Mouse (Mus musculus) midbrain, postnatal 0 days (tissue): ENCODE data around the gene Plcb3. TPM values are rescaled to one million over a fixed set of nuclear protein-coding genes. Genes with fewer than 3 reads are reported as not detected.

Source experiments
- ATAC-seq: fragments of 200-750 bp; cut with Nextera tagmentation; 2 replicates; pipeline ENCODE4 v1.8.0; 2017; ENCODE audit warnings: moderate number of reproducible peaks, mild to moderate bottlenecking, moderate TSS enrichment, moderate library complexity; ENCODE audit not compliant: low FRiP score
- DNase-seq: peaks from one replicate; pipeline ENCODE4 v3.0.0-alpha.2; 2015; ENCODE audit warnings: low spot score
- H3K27ac ChIP-seq: fragments of 300-500 bp; sonication (generic); 2 replicates; pipeline ENCODE4 v1.5.1; 2014; ENCODE audit warnings: low read depth, mild to moderate bottlenecking, low read length, mixed read lengths
- H3K27me3 ChIP-seq: fragments of 300-500 bp; sonication (generic); 2 replicates; pipeline ENCODE4 v1.6.1; 2014; ENCODE audit warnings: low read length, control low read depth, mixed read lengths; ENCODE audit not compliant: insufficient read depth
- H3K36me3 ChIP-seq: fragments of 300-500 bp; sonication (generic); 2 replicates; pipeline ENCODE4 v1.6.1; 2014; ENCODE audit warnings: low read length, control low read depth, mixed read lengths; ENCODE audit not compliant: insufficient read depth
- H3K4me1 ChIP-seq: fragments of 300-500 bp; sonication (generic); 2 replicates; pipeline ENCODE4 v1.6.1; 2014; ENCODE audit warnings: mild to moderate bottlenecking, control low read depth, antibody characterized with exemption, low read length, mixed read lengths; ENCODE audit not compliant: insufficient read depth
- H3K4me2 ChIP-seq: fragments of 300-500 bp; sonication (generic); 2 replicates; pipeline ENCODE4 v1.6.1; 2014; ENCODE audit warnings: low read depth, mild to moderate bottlenecking, low read length, mixed read lengths; ENCODE audit not compliant: poor library complexity, severe bottlenecking
- H3K4me3 ChIP-seq: fragments of 300-500 bp; sonication (generic); 2 replicates; pipeline ENCODE4 v1.5.1; 2014; ENCODE audit warnings: low read depth, mild to moderate bottlenecking, low read length, moderate library complexity
- H3K9ac ChIP-seq: fragments of 300-500 bp; sonication (generic); replicated peaks from 2 replicates; pipeline ENCODE4 v1.6.1; 2014; ENCODE audit warnings: mild to moderate bottlenecking, low read length, moderate library complexity, mixed read lengths; ENCODE audit not compliant: poor library complexity, severe bottlenecking
- H3K9me3 ChIP-seq: fragments of 300-500 bp; sonication (generic); 2 replicates; pipeline ENCODE4 v1.6.1; 2016; ENCODE audit warnings: low read length, control low read depth
- CTCF ChIP-seq: IDR thresholded peaks from 2 replicates; pipeline ENCODE4 v1.5.1; 2016; ENCODE audit warnings: antibody characterized with exemption, mild to moderate bottlenecking
- WGBS: fragments of 180-500 bp; shearing (Covaris S2); extraction: QIAGEN DNeasy Blood & Tissue Kit; methylation state at CpG from one replicate; pipeline ENCODE4 v1.1.7; 2014; 5-methylcytosine and 5-hydroxymethylcytosine counted together
- polyA plus RNA-seq: library from polyadenylated mRNA; unstranded; fragments of >200 nt; fragmentation: Nextera tagmentation; extraction: Ambion mirVana; gene quantifications from 2 replicates; pipeline ENCODE4 v1.2.1, GENCODE M21; 2015
- total RNA-seq: library from RNA; depleted of rRNA; stranded (reverse); fragments of >200 nt; gene quantifications from 2 replicates; pipeline ENCODE4 v1.2.3, GENCODE M21; 2014; rRNA removed

Plcb3 gene
- total RNA-seq (14.7 and 16.6 TPM in 2 replicates), polyA plus RNA-seq (9.5 and 9.8 TPM in 2 replicates)

DNA sequence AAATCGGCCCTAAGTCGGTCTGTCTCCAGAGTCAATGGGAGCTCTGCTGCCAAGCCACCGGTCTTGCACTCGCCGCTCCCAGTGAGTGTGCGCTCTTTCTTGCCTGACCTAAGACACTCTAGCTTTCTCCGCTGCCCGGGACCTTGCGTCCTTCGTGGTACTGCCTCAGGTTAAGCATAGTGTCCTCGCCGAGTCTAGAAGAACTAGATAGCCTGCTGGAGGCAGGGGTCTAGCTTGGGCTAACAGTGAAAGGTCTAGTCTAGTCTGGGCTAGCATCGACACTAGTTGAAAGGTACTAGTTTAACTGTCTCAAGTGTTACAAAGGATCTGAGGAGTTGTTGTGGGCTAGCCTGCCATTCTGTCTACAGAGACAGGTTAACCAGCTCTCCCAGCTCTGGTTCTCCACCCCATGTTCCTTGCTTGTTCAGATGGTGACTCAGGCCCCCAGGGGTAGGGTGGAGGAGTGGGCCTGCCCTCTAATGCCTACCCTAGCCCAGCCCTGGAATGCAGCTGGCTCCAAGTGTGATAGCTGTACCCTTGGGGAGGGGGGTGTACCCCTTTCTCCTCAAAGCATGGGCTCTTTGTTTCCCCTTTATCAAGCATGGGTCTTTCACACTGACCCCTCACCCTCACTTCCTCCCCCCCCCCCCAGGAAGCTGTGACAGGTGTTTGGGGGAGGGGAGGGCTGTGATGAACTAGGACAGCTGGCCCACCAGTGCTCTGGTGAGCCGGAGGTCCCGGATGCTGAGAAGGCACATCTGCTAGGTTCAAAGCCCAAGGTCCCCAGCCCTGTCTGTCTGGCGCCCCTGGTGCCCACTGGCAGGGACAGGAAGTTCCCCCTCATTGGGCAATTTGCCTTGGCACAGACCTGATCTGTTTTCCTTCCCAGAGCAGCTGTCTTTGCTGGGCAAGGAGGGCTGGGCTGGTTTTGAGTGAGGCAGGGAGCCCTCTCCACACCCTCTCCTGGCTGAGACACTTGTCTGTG is at the start of gene Plcb3:
TSS of gene Plcb3 (minus strand) at position 934 of the 985 bp plus-strand sequence.
- Histone ChIP-seq H3K36me3 (peaks cover 13% of the 10 kb centered on the region), H3K27me3 (peaks cover under 1% of the 10 kb centered on the region; the same call in 1 of the 2 replicates), H3K9ac (peak within 1 kb of the TSS; percentile 72), H3K4me3 (peak within 1 kb of the TSS; percentile 62), H3K9me3 (no peaks in the 10 kb centered on the region), H3K4me2 (peak within 1 kb of the TSS; percentile 95), H3K4me1 (peaks cover 19% of the 10 kb centered on the region; the same call in 1 of the 2 replicates), H3K27ac (peak within 1 kb of the TSS; percentile 85)
- no peak for ATAC-seq
- peak; percentile 96 for DNase-seq
- TF ChIP-seq CTCF: peak; percentile 67
- WGBS: under 1% methylated on average over 16 of the region's 16 CpGs

DNA sequence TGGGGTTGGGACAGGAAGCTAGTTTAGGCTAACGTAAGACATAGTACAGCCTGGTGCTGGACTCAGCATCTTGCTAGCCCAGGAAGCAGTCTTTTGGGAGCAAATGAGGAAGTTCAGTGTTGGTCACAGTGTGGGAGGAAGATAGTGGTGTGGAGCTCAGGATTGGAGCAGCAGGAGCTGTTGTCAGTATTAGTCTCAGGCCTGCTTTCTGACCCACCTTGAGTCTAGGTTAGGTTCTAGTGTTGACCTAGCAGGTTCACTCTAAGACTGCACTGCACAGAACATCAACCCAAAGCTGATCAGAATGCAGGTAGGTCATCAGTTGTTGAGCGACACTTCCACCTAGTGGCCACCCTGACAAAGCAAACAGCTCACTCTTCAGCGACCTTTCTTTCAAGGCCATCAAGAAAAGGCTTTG is 44.0 kb upstream of the Plcb3 start:
- Histone ChIP-seq H3K4me2 (no peak overlapping the region), H3K9me3 (no peaks in the 10 kb centered on the region), H3K27ac (no peak overlapping the region), H3K9ac (no peak overlapping the region), H3K4me3 (no peak overlapping the region), H3K36me3 (peaks cover 55% of the 10 kb centered on the region), H3K4me1 (no peaks in the 10 kb centered on the region), H3K27me3 (no peaks in the 10 kb centered on the region)
- DNase-seq (peak; percentile 71), ATAC-seq (peak; percentile 63; the same call in 1 of the 2 replicates)
- WGBS: 44% methylated on average over 3 of the region's 3 CpGs
- TF ChIP-seq CTCF: peak; percentile 82

DNA sequence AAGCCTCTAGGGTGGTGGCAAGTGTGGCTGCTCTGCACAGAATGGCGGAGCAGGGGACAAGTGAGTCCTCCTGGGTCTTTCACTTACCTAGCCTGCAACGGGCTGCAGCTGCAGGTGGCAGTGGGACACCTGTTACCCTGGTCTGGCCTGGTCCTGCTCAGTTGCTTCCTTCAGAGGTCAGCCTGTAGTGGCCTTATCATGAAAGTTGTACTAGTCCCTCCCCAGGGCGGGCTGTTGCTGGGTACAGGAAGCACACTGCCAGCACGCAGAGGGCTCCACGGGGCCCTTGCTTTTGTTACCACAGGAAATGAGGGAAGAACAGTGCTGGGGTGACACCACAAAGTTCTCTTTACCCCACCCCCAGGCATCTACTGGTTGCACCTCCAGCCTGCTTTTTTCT is 42.9 kb upstream of the Plcb3 start, which contains the start of gene Fermt3:
TSS of gene Fermt3 (minus strand) at position 279 of the 400 bp plus-strand sequence.
- H3K4me1 ChIP-seq: no peaks in the 10 kb centered on the region
- H3K9ac ChIP-seq: no peak within 1 kb of the TSS
- 91% methylated on average over 5 of the region's 5 CpGs for whole genome bisulfite sequencing
- no peak within 1 kb of the TSS for H3K4me2 ChIP-seq
- peaks cover 47% of the 10 kb centered on the region for H3K36me3 ChIP-seq
- 0 out of 2 replicates have a peak within 1 kb of the TSS, but pooled peaks have one; percentile 12 for H3K27ac ChIP-seq
- TF ChIP-seq CTCF: no peak
- H3K9me3 ChIP-seq: no peaks in the 10 kb centered on the region
- ATAC-seq: no peak
- no peaks in the 10 kb centered on the region for H3K27me3 ChIP-seq
- no peak within 1 kb of the TSS for H3K4me3 ChIP-seq
- no peak for DNase-seq

DNA sequence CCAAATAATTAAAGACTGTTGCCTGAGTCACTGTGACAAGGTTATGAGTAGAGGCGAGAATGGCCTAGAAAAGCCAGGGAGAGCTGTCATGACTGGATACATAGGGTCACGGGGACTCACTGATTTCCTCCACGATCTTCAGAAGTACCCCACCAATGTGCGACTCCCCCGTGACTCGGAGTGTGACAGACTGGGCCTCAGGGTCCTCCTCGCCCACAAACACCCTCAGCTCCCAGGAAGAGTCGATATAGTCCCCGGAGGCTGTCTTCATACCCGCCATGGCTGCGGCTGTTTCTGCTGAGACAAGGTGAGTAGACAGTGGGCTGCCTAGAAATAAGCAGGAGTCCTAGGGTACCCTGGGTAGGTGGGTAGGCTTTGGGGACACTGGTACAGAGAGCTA is 42.3 kb upstream of the Plcb3 start:
- DNase-seq (no peak), ATAC-seq (no peak)
- no peaks in the 10 kb centered on the region for H3K9me3 ChIP-seq
- no peak overlapping the region for H3K27ac ChIP-seq
- H3K4me2 ChIP-seq: no peak overlapping the region
- peaks cover 45% of the 10 kb centered on the region for H3K36me3 ChIP-seq
- H3K4me3 ChIP-seq: no peak overlapping the region
- H3K9ac ChIP-seq: no peak overlapping the region
- no peaks in the 10 kb centered on the region for H3K4me1 ChIP-seq
- no peak for TF ChIP-seq CTCF
- 94% methylated on average over 11 of the region's 11 CpGs for WGBS
- no peaks in the 10 kb centered on the region for H3K27me3 ChIP-seq

DNA sequence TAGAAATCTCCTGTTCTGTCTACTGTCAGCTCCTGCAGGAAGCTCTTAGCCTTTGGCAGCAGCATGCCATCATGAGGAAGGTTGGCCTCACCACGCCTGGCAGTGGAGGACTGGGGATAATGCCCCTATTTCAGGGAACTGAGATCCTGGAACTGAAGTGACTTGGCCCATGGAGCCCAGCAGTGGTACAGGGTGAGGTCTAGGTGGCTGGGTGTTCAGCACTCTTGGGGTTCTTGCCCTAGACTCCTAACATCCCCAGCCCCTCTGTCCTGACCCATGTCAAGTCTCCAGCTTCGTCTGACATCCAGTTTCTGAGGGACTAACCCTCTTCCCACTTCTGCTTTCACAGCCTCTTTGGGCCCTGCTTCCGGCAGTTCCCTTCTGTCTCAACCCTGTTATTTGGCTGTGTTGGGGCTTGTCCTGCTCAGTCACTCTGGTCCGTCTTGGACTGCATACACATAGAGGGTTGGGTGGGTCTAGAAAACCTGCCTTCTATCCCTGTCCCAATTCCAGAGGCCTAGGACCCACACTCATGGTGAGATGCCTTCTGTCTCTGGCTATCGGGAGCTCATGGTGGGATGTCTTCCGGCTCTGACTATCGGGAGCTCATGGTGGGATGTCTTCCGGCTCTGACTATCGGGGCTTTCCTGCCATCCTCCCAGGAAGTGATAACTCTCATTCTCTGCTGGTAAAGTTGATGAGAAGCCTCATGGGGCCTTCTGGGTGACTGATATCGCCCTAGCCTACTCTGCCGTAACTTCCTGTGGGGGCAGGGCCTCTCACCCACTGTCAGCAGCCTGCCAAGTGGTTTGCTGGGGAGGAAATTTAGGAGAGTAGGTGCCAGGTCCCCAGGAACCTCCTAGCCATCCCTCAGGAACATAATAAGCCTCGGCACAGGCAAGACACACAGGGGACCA is 41.5 kb upstream of the Plcb3 start:
- WGBS: 79% methylated on average over 12 of the region's 12 CpGs
- DNase-seq (no peak), ATAC-seq (no peak)
- Histone ChIP-seq H3K9me3 (no peaks in the 10 kb centered on the region), H3K27me3 (no peaks in the 10 kb centered on the region), H3K9ac (no peak overlapping the region), H3K27ac (no peak overlapping the region), H3K4me2 (no peak overlapping the region), H3K36me3 (peaks cover 38% of the 10 kb centered on the region), H3K4me1 (no peaks in the 10 kb centered on the region), H3K4me3 (no peak overlapping the region)
- TF ChIP-seq CTCF: no peak
